Mouse (Mus musculus) hindbrain, embryonic 14.5 days (tissue): Measurements from ENCODE around the gene Klhl9. TPM values are rescaled to one million over a fixed set of nuclear protein-coding genes. Genes with fewer than 3 reads are reported as not detected.

Experiments
- polyA plus RNA-seq: library from polyadenylated mRNA; unstranded; fragments of >200 nt; fragmentation: Nextera tagmentation; extraction: Ambion mirVana; gene quantifications from 2 replicates; pipeline ENCODE4 v1.2.1, GENCODE M21; 2014

Gene Klhl9
- polyA plus RNA-seq, 1 experiment from 2014 or later = 144 TPM

Other genes starting within 250 kb of the Klhl9 start
- gene Ifnb1, start 199.7 kb downstream of the Klhl9 start, polyA plus RNA-seq = not detected in 2 replicates
- gene Ifna15, start 164.2 kb downstream of the Klhl9 start, polyA plus RNA-seq = not detected in 2 replicates
- gene Ifna14, start 150.7 kb downstream of the Klhl9 start, polyA plus RNA-seq = not detected in 2 replicates
- gene Ifna9, start 130.1 kb downstream of the Klhl9 start, polyA plus RNA-seq = not detected in 2 replicates
- not detected in 2 replicates for gene Ifna12, start 119.1 kb downstream of the Klhl9 start, polyA plus RNA-seq
- gene C87499, start 88.1 kb downstream of the Klhl9 start, polyA plus RNA-seq = not detected in 2 replicates
- gene Ifna13, start 78.0 kb downstream of the Klhl9 start, polyA plus RNA-seq = not detected in 2 replicates
- not detected in 2 replicates for gene Ifna16, start 45.5 kb downstream of the Klhl9 start, polyA plus RNA-seq
- not detected in 2 replicates for gene Ifna2, start 38.6 kb downstream of the Klhl9 start, polyA plus RNA-seq
- not detected in 2 replicates for gene Ifnab, start 31.1 kb downstream of the Klhl9 start, polyA plus RNA-seq
- gene Gm26566, start 660 bp downstream of the Klhl9 start, polyA plus RNA-seq = 2.4 and 3.2 TPM in 2 replicates
- not detected in 2 replicates for gene Gm13271, start 32.4 kb upstream of the Klhl9 start, polyA plus RNA-seq
- gene Gm13283, start 37.7 kb upstream of the Klhl9 start, polyA plus RNA-seq = 0.15 TPM in 1 of 2 replicates, not detected in the other
- not detected in 2 replicates for gene Gm13290, start 51.4 kb upstream of the Klhl9 start, polyA plus RNA-seq
- not detected in 2 replicates for gene Gm13289, start 54.5 kb upstream of the Klhl9 start, polyA plus RNA-seq
- gene Gm13272, start 57.4 kb upstream of the Klhl9 start, polyA plus RNA-seq = not detected in 2 replicates
- gene Ifnz, start 59.7 kb upstream of the Klhl9 start, polyA plus RNA-seq = not detected in 2 replicates
- not detected in 2 replicates for gene Gm13276, start 63.2 kb upstream of the Klhl9 start, polyA plus RNA-seq
- gene Gm13277, start 66.2 kb upstream of the Klhl9 start, polyA plus RNA-seq = not detected in 2 replicates
- not detected in 2 replicates for gene Gm13278, start 69.1 kb upstream of the Klhl9 start, polyA plus RNA-seq
- not detected in 2 replicates for gene Gm13275, start 72.0 kb upstream of the Klhl9 start, polyA plus RNA-seq
- not detected in 2 replicates for gene Gm13279, start 74.9 kb upstream of the Klhl9 start, polyA plus RNA-seq
- gene Gm13285, start 77.2 kb upstream of the Klhl9 start, polyA plus RNA-seq = 0.16 TPM in 1 of 2 replicates, not detected in the other
- gene Gm13287, start 80.8 kb upstream of the Klhl9 start, polyA plus RNA-seq = not detected in 2 replicates
- gene Gm13288, start 83.1 kb upstream of the Klhl9 start, polyA plus RNA-seq = not detected in 2 replicates
- not detected in 2 replicates for gene Ifna7, start 93.8 kb upstream of the Klhl9 start, polyA plus RNA-seq
- gene Ifna11, start 97.5 kb upstream of the Klhl9 start, polyA plus RNA-seq = not detected in 2 replicates
- not detected in 2 replicates for gene Ifna6, start 105.0 kb upstream of the Klhl9 start, polyA plus RNA-seq
- not detected in 2 replicates for gene Ifna5, start 113.1 kb upstream of the Klhl9 start, polyA plus RNA-seq
- gene Ifna4, start 119.4 kb upstream of the Klhl9 start, polyA plus RNA-seq = not detected in 2 replicates
- not detected in 2 replicates for gene Ifna1, start 127.6 kb upstream of the Klhl9 start, polyA plus RNA-seq
- not detected in 2 replicates for gene Ifne, start 157.7 kb upstream of the Klhl9 start, polyA plus RNA-seq